Mouse (Mus musculus) myocyte (in vitro differentiated cells): Measurements from ENCODE around the gene Sppl3.

Experiments
- MYOD1 ChIP-seq, 3 experiments: IDR thresholded peaks; one replicate each; pipeline ENCODE4 v1.6.1; 2011; ENCODE audit warnings: control low read depth in 2 of 3, low read depth in 2 of 3, mild to moderate bottlenecking in 2 of 3, moderate library complexity in 1 of 3; ENCODE audit not compliant: insufficient read length in 2 of 3, control insufficient read depth in 1 of 3
- MYOG ChIP-seq, 3 experiments: IDR thresholded peaks; one replicate each; pipeline ENCODE4 v1.6.1; 2011; ENCODE audit warnings: control low read depth in 2 of 3, low read depth in 2 of 3, mild to moderate bottlenecking in 2 of 3; ENCODE audit not compliant: insufficient read length in 2 of 3, control insufficient read depth in 1 of 3, insufficient read depth in 1 of 3
- POLR2A ChIP-seq: IDR thresholded peaks from one replicate; pipeline ENCODE4 v1.6.1; 2011; ENCODE audit warnings: low read depth, mild to moderate bottlenecking, control low read depth, moderate library complexity; ENCODE audit not compliant: insufficient read length
- POLR2AphosphoS2 ChIP-seq: IDR thresholded peaks from one replicate; pipeline ENCODE4 v1.6.1; 2011; ENCODE audit warnings: low read depth, control low read depth; ENCODE audit not compliant: insufficient read length
- USF1 ChIP-seq: IDR thresholded peaks from one replicate; pipeline ENCODE4 v1.6.1; 2011; ENCODE audit warnings: low read depth, mild to moderate bottlenecking, control low read depth, moderate library complexity

GRCm38 (mm10) chr5:115066245-115066644 is 55.3 kb downstream of the Sppl3 start:
- no peak for TF ChIP-seq MYOG (IDR thresholded peaks at IDR 0.05; ENCODE audit: control insufficient read depth in 1 of 3, insufficient read depth in 1 of 3, insufficient read length in 2 of 3, low read depth in 2 of 3)
- no peak for TF ChIP-seq USF1
- TF ChIP-seq POLR2A: no peak
- TF ChIP-seq MYOD1 (IDR thresholded peaks at IDR 0.05; ENCODE audit: control insufficient read depth in 1 of 3, insufficient read length in 2 of 3, low read depth in 2 of 3): no peak
- TF ChIP-seq POLR2AphosphoS2: no peak
